Mouse (Mus musculus) CD8-positive naive resting alpha-beta T cell, adult 2 months (primary cell): Measurements from ENCODE around the gene Fam53b.
A peak's percentile ranks its signal among the peaks of the same experiment; 100 is the strongest.
"Not testable (repeated sequence)": the region's sequence is repeated elsewhere in the genome, so short reads cannot be mapped to it uniquely, and the experiment has no call there.

Experiments
- DNase-seq, 2 experiments: peaks; one replicate each; pipeline ENCODE4 v3.0.0; 2022; ENCODE audit warnings: low read depth in 2 of 2, low spot score in 2 of 2

The Fam53b gene

GRCm38 (mm10) chr7:132687897-132688296, 125.8 kb downstream of the Fam53b start:
- DNase-seq = no peak

GRCm38 (mm10) chr7:132686515-132686914, 127.2 kb downstream of the Fam53b start:
- DNase-seq = peak in 1 of 2 experiments; percentile 16

- no peak for DNase-seq
Observed at GRCm38 (mm10) chr7:132683923-132684322, 129.8 kb downstream of the Fam53b start.

- no peak for DNase-seq
Observed at GRCm38 (mm10) chr7:132682901-132683300, 130.8 kb downstream of the Fam53b start.

- no peak for DNase-seq
Observed at GRCm38 (mm10) chr7:132682336-132682735, 131.3 kb downstream of the Fam53b start.

- no peak for DNase-seq
Observed at GRCm38 (mm10) chr7:132681831-132682230, 131.9 kb downstream of the Fam53b start.

GRCm38 (mm10) chr7:132681296-132681695, 132.4 kb downstream of the Fam53b start:
- no peak for DNase-seq

- DNase-seq = no peak
Observed at GRCm38 (mm10) chr7:132679549-132679948, 134.1 kb downstream of the Fam53b start.

GRCm38 (mm10) chr7:132679117-132679516, 134.6 kb downstream of the Fam53b start:
- no peak for DNase-seq

GRCm38 (mm10) chr7:132675922-132676321, 137.8 kb downstream of the Fam53b start:
- no peak for DNase-seq

GRCm38 (mm10) chr7:132673931-132674755, 139.5 kb downstream of the Fam53b start:
- no peak for DNase-seq

- no peak for DNase-seq
Observed at GRCm38 (mm10) chr7:132672481-132672959, 141.2 kb downstream of the Fam53b start.

GRCm38 (mm10) chr7:132670863-132671165, 142.9 kb downstream of the Fam53b start:
- DNase-seq = no peak

- DNase-seq = no peak
Observed at GRCm38 (mm10) chr7:132669999-132670862, 143.5 kb downstream of the Fam53b start.

GRCm38 (mm10) chr7:132668604-132669003, 145.1 kb downstream of the Fam53b start:
- no peak for DNase-seq

- DNase-seq = no peak
Observed at GRCm38 (mm10) chr7:132666516-132666915, 147.2 kb downstream of the Fam53b start.

- no peak for DNase-seq
Observed at GRCm38 (mm10) chr7:132665664-132666382, 147.9 kb downstream of the Fam53b start.

GRCm38 (mm10) chr7:132664815-132665214, 148.9 kb downstream of the Fam53b start:
- DNase-seq = no peak

GRCm38 (mm10) chr7:132662831-132663230, 150.9 kb downstream of the Fam53b start:
- DNase-seq = not testable (repeated sequence)
